Mouse (Mus musculus) natural killer cell, adult 2 months (primary cell): ENCODE data around the gene Agrn.

Source experiments
- DNase-seq, 2 experiments: peaks; one replicate each; pipeline ENCODE4 v3.0.0; 2022; ENCODE audit warnings: low spot score in 2 of 2

The Agrn gene

DNA sequence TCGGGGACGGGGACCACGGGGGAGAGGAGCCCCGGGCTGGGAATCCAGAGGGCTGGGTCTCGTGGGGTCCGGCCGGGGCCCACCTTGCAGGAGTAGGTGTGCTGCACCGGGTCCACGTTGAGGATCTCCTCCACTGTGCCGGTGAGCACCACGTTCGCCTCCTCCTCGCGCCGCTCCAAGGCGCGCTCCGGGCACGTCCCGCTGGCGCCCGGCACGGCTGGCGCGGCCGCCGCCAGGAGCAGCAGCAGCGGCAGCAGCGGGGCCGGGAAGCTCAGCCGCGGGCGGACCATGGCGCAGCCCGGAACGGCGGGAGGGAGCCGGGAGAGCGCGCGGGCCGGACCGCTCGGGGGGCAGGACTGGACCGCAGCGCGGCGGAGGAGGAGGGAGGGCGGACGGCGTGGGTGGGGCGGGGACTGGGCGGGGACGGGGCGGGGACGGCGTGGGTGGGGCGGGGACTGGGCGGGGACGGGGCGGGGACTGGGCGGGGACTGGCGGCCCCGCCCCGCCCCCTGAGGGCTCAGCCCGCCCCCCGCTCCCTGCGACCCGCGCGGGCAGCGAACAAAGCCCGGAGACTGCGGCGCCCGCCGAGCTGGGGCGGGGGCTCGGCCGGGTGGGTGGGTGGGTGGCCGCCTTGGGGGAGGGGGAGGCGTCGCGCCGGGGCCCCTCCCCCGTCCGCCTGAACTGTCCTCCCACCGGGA is at the start of gene Agrn:
TSS of gene Agrn (minus strand) at position 358 of the 698 bp plus-strand sequence.
- peak; percentile 34 to 40 for DNase-seq

DNA sequence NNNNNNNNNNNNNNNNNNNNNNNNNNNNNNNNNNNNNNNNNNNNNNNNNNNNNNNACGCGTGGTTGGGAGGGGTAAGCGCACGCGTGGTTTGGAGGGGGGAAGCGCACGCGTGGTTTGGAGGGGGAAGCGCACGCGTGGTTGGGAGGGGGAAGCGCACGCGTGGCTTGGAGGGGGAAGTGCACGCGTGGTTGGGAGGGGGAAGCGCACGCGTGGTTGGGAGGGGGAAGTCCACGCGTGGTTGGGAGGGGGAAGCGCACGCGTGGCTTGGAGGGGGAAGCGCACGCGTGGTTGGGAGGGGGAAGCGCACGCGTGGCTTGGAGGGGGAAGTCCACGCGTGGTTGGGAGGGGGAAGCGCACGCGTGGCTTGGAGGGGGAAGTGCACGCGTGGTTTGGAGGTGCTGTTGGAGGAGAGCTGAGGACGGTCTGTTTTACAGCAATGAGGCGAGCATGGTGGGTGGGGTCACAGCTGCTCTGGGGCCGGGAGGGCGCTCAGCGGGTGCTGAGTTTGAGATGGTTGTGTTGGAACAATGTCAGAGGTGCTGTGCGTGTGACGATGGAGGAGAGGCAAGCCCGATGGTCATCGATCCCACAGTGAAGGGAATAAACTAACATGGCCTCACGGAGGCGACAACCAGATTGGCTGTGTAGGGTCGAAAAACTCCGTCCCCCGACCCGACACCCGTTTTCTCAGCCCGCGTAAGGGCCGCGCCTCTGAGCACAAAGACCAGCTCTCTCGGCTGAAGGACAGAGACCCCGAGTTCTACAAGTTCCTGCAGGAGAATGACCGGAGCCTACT is 39.6 kb upstream of the Agrn start:
- no peak for DNase-seq

DNA sequence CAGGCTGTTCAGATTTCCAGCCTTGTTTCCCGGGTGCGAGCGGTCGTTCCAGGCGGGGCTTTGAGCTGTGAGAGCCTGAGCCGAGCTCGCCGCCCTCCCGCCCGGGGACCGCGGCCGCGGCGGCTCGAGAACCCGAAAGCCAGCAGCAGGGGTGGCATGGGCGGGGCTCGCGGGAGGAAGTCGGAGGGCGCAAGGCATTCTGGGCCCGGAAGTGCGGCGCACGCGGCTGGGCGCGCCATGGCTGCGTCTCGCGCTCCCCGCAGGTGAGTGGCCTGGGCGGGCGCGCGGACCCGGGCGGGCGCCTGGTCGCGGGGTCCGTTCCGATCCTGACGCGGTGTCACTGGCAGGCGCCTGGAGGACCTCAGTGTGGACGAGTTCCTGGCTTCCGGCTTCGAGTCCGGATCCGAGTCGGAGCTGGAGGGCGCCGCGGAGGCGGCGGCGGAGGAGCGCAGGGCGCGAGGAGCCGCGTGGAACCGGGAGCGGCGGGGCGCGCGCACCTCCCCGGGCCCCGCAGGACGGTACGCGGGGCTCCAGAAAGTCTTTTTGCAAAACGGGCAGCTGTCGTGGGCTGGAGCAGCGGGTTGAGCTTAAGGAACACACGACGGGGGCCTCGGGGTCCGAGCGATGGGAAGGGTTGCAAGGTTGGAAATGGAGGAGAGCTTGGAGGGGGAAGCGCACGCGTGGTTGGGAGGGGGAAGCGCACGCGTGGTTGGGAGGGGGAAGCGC is 38.7 kb upstream of the Agrn start, which contains the start of gene Noc2l:
TSS of gene Noc2l (plus strand) at position 203 of the 726 bp plus-strand sequence.
- peak; percentile 76 to 88 for DNase-seq

DNA sequence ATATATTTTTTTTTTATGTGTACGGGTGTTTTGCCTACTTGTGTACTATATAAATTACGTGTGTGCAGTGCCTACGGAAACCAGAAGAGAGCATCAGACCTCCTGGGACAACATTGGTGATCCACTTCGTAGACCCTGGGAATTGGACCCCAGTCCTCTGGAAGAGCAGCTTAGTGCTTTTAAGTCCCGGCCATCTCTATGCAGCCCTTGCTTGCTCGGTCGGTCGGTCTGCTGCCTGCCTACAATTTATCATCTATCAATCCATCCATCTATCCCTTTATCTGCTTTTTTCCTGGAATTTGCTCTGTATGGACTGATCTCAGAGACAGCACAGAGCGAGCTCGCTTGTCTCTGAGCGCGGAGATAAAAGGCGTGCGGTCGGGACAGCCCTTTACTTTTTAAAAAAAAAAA is 38.1 kb upstream of the Agrn start:
- DNase-seq = no peak

DNA sequence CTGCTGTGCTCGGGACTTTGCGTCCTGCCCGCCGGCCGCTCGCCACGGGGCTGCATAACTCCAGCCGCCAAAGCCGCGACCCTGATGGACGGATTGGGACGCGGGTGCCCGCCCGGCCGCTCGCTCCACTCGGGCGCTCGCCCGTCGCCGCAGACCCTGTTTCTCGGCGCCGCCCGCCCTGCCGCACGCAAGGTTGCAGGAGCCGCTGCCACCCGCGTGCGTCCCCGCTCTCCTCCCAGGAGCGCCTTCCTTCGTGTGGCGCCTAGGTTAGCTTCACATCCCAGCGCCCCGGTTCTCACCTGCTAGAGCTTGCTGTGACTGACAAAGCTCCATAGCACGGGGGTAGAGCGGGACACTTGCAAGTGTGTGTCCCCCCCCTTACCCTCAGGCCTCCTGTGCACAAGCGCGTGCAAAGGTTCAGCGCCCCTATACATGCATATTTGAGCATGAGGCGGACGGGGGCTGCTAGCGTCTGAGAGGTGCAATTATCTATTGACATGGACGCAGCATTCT is 37.5 kb upstream of the Agrn start, which contains the start of gene Plekhn1:
TSS of gene Plekhn1 (minus strand) at position 157 of the 513 bp plus-strand sequence.
- DNase-seq = peak; percentile 53 to 69

DNA sequence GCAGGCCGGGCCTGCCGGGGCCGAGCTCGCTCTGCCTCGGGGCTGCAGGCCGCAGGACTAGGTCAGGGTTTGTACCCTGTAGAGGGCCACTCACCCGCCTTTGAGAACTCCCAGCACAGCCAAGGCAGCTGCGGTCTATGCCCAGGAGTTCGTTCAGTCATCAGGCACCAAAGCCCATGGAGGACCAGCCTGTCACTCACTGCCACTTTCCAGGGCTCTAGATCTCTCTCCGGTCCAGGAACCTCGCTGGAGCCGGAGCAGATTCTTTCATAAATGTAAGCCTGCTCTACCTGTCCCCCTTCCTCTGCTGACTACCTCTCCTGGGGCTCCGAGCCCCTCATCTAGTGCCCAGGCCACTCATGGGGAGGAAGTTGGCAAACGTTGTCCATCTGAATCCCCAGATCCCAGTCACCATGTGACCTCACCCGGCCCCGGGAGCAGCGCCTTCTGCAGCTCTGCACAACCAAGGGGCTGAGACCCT is 36.8 kb upstream of the Agrn start:
- DNase-seq = no peak

DNA sequence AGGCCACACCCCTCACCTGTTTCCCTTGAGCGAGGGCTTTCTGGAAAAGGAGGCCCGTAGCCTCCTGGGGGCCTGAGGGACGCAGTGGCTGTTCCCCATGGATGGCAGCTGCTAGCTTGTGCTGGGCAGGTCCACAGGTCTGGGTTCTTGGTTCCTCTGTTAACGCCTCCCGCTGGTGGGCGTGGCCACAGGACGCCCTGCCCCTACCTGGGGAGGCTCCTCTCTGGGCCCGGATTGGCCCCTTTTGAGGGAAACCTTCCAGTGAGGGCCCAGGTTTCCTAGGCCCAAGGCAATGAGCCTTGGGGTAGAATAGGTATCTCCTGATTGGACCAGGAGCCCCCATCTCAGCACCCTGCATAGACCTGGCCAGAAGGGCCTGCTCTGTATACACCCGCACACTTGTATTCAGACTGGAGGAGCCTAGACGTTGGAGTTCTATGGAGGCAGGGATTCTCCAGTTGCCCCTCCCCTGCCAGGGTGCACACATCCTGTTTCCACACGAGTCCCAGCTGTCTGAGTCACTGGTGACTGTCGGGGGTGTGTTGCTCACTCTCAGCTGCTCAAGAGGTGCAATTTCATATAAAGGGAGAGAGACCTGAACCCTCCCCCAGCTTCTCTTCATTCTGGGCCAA is 31.2 kb upstream of the Agrn start:
- no peak for DNase-seq

DNA sequence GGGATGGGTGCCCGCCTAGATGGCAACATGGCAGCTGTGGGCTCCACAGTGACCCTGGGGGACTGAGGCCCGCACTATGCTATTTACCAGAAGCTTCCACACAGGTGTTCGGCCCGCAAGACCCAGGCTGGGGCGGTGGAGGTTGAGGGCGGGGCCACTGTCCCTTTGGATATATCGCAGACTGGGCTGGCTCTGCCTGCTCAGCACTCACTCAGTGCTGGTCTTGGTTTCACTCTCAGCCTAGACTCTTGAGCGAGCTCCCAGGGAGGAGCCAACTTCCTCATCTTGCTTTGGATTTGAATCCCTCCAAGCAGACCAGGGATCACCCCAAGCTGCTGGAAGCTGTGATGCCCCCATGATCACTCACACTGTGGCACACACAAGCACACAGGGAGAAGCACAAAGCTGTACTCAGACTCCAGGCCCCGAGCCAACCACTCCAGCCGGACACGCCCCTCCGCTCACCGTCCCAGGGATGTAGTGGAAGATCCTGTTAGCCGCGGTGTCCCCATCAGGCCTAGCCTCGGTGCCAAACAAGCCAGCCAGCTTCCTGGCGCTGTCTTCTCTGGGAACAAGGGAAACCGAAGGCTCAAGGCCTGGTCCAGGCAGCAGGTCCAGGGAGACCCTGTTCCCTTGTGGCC is 30.6 kb upstream of the Agrn start:
- no peak for DNase-seq

DNA sequence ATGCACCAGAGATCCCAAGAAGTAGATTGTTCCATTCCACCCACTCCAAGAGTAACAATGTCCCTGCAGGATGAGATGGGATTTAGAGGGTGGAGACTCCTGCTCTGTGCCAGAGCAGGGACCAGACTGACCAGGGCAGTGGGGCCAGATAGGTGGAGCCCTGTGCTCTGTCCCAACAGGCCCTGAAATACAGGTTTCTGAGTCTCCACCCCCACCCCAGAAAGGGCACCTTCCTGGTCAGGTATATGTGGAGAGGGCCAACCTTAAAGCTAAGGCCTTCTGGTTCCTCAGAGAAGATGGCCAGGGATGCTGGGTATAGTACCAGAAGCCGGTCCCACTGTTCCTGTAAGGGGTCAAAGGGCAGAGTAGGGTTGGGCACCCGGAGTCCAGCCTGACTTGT is 27.0 kb upstream of the Agrn start:
- no peak for DNase-seq

DNA sequence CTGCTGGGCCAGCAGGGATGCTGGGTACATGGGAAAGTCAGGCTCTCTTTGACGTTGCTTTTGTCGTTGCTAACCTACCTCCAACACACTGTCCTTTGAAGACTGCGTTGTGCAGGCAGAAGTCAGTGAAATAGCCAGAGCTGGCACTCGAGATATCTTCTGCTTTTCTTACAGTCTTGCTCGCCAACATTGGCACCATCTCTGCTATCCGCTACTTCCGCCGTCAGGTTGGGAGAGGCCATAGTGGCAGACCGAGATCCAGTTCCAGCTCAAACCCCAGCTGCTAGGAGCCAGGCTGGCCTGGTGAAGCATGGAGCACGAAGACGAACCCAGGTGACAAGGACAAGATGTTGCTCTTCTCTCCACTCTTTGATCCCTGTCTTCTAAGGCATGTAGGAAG is 22.6 kb upstream of the Agrn start:
- no peak for DNase-seq

DNA sequence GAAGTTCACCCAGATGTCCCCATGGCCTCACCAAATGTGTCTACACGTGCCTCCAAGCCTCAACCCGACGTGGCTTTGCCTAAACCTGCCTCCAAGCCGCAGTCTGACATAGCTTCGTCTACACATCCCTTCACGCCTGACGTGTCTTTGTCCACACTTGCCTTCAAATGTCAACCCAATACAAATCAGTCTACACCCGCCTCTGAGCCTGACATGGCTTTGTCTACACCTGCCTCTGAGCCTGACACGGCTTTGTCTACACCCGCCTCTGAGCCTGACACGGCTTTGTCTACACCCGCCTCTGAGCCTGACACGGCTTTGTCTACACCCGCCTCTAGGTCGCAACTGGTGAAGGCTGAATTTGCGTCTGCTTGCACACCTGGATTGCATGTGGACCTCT is 20.6 kb upstream of the Agrn start:
- no peak for DNase-seq

DNA sequence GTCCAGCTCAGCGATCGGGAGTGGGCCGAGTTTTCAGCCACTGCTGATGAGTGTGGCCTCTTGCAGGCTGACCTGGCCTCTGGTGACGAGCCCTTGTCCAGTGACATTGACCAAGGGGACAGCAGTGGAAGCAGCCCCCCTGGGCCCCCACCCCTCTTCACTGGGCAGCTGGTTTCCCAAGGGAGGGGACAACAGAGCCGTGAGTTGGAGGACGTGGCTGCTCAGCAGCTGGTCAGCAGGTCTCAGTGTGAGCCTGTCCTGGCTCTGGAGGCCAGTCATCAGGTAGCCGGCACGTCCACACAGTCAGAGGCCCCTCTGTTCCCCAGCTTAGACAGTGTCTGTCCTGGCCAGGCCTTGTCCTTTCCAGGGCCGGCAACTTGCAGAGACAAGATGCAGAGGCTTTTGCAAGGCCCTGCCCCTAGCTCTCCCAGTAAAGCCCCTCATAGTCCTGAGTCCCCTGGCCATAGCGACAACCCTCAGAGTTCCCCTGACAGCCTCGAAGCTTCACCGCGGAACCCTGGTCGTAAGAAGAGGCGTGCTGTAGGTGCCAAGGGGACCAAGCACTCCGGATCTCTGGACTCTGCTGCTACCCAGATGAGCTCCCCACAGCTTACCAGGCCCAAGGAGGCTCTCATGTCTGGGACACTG is 19.9 kb upstream of the Agrn start:
- no peak for DNase-seq

DNA sequence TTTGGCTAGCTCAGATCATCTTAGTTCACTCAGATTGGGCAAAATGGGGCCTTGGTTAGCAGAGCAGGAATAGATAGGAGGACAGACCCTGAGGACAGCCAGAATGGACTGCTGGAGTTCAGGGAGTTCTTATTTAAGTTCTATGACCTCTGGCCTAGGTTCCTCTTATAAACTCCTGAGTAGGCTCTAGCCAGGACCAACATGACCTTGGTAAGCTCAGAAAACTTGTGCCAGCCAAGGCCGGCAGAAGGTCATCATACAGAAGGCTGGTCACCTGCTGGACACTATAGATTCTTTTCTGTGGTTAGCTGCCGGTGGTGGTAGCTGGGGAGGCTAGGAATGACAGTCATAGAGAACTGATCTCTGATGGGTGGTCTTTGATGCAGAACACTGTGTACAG is 18.9 kb upstream of the Agrn start:
- DNase-seq = no peak

DNA sequence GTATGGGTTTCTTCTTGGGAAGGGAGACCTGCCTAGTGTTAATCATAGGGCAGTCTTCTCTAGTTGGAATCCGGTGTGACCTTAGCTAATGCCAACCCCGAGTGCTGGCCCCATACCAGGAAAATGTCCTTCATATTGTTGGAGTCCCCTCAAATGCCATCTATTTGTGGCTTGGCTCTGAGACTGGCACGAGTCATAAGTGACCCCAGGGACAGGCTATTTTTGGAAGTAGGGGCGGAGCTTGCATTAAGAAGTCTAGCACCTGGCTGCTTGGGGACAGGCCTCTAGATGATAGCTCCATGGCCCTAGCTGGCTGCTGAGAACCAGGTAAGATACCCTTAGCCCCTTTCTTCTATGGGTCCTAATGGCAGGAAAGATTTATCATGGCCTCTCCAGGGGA is 18.4 kb upstream of the Agrn start, which contains the start of gene Perm1:
TSS of gene Perm1 (plus strand) at position 220 of the 400 bp plus-strand sequence.
- no peak for DNase-seq

DNA sequence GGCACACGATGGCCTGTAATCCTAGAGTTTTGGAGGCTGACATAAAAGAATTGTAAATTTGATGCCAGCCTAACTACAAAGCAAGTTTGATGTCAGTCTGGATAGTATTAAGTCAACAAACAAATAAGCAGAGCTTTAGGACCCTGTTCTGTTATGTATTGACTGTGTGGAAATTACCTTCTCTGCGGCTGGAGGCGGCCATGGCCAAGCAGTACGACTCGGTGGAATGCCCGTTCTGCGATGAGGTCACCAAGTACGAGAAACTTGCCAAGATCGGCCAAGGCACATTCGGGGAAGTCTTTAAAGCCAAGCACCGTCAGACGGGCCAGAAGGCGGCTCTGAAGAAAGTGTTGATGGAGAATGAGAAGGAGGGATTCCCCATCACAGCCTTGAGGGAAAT is 15.8 kb upstream of the Agrn start:
- DNase-seq = no peak

DNA sequence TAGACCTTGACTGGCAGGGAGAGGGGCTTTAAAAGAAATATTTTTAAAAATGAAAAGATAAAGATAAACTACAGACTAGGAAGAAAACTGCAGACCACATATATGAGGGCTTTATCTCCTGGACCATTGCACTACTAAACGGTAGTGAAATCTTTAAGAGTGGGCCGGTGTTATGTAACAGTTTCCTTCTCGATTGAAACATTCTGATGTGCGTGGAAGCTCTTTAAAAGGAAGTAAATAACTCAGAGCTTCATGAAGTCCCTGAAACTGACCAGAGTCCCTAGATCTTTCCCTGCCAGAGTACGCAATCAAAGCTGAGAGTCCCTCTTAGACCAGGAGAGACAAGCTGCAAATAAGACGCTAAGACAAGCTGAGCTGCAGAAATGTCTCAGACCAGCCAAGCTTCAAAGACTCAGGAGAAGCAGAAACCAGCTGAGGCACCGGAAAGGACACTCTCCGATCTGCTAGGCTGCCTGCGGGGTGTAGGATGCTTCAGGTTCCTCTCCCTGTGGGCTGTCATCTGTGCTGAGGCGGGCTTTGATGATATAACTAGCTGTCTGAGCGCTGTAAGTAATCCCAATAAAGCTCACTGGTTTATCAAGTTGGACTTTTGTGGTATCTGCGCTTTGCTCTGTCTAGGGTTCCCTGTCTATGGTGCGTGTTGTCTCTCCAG is 12.8 kb upstream of the Agrn start:
- no peak for DNase-seq

DNA sequence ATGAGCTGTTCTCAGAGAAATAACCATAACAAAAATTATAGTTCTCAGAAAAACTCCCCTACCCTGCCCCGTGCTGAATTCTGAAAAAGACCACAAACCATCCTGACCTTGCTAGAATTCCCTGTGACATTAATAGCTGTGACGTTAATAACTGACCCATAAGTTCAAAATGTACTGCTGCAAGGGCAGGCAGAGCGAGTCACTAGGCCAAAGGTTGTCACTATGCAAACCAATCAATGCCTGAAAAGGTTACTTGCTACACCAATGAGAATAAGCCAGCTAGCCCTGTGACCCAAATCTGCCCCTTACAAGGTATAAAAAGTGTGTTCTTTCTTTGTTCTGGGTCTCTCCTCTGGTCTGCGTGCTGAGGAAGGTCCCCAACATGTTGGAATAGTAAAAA is 11.6 kb upstream of the Agrn start:
- no peak for DNase-seq

DNA sequence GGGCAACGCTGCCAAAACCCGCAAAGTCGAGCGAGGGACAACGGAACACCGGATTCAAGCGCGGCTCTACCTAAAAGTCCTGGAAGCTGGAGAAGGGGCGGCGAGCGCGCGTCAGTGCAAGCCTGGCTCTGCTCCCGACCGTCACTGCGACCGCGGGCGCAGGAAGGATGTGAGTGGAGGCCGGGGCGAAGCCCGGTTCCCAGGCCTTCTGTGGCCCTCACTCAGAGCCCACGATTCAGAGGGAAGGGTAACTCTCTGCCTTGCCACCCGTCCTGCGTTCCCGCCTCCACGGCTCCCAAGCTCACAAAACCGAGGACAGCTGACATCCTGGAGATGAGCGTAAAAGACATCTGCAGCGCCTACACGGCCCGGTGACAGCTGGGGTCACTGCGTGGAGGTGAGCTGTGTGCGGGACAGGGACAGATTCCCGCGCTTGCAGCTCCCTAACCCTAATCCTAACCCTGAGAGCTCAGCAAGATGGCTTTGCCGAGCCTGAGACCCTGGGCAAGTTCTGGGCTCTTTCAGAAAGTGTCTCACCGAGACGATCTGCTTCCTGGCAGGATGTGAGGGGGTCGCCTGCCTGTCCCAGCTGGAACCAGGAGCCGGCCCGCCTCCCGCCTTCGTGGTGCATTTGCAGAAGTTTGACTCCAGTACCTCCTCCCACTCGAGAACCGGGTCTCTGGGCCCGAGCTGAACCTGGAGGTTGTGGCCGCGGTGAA is 6.3 kb upstream of the Agrn start:
- no peak for DNase-seq

DNA sequence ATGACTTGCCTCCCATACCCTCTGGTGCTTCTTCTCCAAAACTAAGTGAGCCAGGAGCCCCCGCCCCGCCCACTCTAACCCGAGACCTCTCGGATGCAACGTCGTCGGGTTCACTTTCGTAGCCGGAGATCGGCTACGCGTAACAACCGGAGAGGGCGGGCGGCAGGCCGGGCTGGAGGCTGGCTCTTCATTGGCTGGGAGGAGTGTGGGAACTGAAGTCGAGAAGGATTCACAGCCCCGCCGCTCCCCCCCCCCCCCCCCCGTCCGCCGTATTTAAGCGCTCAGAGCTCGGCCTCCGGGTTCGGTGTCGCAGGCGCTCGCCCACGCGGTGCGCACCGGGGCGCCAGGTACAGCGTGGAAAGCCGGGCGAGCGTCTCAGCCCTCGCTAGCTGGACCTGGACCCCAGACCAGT is 5.7 kb upstream of the Agrn start, which contains the start of gene AW011738:
TSS of gene AW011738 (plus strand) at position 304 of the 412 bp plus-strand sequence.
- DNase-seq = peak; percentile 33 to 56
